Mouse (Mus musculus) hematopoietic stem cell, adult 5-6 weeks (primary cell): ENCODE measurements around the gene Rnf222. TPM values are rescaled to one million over a fixed set of nuclear protein-coding genes. Genes with fewer than 3 reads are reported as not detected.

Experiments used
- ATAC-seq, 2 experiments: fragments of 125-278 bp in 1 of 2; replicated peaks in 1 of 2; 2 replicates each; pipeline ENCODE4 v1.8.0; 2016 to 2017; ENCODE audit warnings: inconsistent platforms in 2 of 2, mild to moderate bottlenecking in 2 of 2, moderate number of reproducible peaks in 2 of 2, low read depth in 1 of 2, moderate TSS enrichment in 1 of 2; ENCODE audit not compliant: low FRiP score in 2 of 2, poor library complexity in 2 of 2, severe bottlenecking in 2 of 2, insufficient read depth in 1 of 2, low TSS enrichment in 1 of 2
- total RNA-seq: library from RNA; stranded (forward); fragments of 172-1452, 232-1000 nt; gene quantifications from 2 replicates; pipeline ENCODE4 v1.2.3, GENCODE M21; 2017

Gene Rnf222
- total RNA-seq, 1 experiment from 2014 or later = not detected

DNA sequence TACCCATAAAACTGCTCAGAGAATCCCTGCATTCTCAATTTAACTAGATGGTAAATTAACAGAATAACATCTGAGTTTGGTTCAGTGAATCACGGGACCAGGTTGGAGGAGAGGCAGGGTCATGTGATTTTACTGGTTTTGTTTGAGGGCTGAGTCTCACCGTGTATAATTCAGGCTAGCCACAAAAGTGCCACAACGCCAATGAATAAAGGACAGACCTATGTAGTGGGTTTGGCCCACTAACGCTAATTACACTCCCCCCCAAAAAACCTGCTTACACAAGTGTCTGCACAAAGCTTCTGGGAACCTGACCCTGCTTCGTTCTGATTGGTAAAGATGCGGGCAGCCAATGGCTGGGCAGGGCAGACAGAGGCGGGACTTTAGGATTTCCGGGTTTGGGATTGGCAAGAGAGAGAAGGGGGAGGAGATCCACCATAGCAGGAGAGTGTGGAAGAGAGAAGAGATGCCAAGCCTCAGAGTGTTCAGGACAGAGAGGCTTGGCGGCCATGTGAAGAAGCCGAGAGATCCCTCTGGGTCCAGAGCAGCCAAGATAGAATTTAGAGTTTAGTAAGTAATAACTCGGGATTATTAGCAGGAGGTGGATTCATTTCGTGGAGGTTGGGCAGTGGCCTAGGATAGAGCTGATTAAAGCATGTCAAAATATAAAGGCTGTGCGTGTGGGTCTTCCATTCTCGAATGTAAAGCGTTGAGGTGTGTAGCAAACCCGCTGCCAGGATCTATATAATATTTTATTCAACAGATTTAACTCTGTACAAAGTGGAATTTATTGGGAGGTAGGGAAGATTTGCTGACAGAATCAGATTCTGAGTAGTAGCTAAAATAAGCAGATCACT is 51.3 kb downstream of the Rnf222 start:
- ATAC-seq = peak; percentile 96 to 99

DNA sequence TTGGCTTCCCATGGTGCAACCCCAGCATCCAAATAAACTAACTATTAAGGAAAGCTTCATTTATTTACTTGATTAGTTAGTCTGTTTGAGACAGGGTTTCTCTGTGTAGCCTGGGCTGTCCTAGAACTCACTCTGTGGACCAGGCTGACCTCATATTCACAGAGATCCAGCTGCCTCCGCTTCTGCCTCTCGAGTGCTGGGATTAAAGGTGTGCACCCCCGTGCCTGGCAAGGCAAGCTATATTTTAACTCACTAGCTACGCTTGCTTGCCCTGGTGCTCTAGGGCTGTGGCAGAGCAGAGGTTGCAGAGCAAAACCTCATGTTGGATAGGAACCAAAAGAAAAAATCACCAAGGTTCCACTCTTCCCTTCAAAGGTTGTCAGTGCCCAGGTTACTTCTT is 52.2 kb downstream of the Rnf222 start:
- ATAC-seq = no peak

DNA sequence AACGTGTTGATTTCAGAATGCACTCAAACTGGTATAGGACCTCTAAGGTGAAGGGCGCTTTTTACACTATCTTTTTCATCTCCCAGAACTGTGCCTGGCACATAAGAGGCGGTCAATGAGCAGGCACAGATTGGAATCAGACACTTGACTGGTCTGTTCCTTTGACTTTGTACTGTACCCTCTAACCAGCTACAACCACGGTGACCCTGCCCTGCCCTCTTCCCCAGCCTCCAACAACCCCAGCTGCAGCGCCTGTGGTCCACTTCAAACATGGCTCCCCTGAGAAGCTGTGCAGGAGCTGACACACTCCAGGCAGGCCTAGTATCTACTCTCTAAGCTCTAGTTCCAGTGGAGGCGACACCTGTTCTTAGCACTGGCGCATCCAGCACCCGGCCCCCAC is 54.4 kb downstream of the Rnf222 start:
- ATAC-seq = no peak

DNA sequence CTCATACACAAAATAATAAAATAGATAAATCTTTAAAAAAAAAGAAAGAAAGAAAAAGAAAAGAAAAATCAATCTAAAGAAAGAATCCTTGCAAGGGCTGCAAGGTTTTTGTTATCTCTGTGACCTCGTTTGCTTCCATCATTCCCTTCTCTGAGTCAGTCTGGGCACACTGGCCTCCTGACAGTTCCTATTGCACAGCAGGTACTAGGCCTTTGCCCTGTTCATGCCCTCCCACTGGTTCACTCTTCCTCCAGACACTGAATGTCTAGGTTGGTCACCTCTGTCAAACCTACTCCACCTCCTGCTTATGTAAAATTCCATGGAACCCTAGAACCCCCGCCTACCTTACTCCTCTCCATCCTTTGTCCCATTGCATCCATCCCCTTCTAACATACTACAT is 56.9 kb downstream of the Rnf222 start:
- ATAC-seq = no peak

Other genes starting within 250 kb of the Rnf222 start
- gene Myh10, start 197.0 kb upstream of the Rnf222 start, total RNA-seq = 7.9 and 8.8 TPM in 2 replicates
- 51.2 and 73.3 TPM in 2 replicates for gene Ndel1, start 16.7 kb upstream of the Rnf222 start, total RNA-seq
- gene Rpl26, start 13.0 kb downstream of the Rnf222 start, total RNA-seq = 6,451 and 7,582 TPM in 2 replicates
- not detected in 2 replicates for gene Odf4, start 38.5 kb downstream of the Rnf222 start, total RNA-seq
- 0.81 and 1.8 TPM in 2 replicates for gene Arhgef15, start 68.9 kb downstream of the Rnf222 start, total RNA-seq
- gene Slc25a35, start 79.6 kb downstream of the Rnf222 start, total RNA-seq = 2.3 and 2.4 TPM in 2 replicates
- 40.1 and 44.5 TPM in 2 replicates for gene Rangrf, start 86.6 kb downstream of the Rnf222 start, total RNA-seq
- gene Pfas, start 119.9 kb downstream of the Rnf222 start, total RNA-seq = 34.5 and 39.2 TPM in 2 replicates
- gene Ctc1, start 127.4 kb downstream of the Rnf222 start, total RNA-seq = 21.9 and 40.1 TPM in 2 replicates
- 56.2 and 69.2 TPM in 2 replicates for gene Aurkb, start 157.1 kb downstream of the Rnf222 start, total RNA-seq
- 5.2 and 6.7 TPM in 2 replicates for gene Borcs6, start 171.2 kb downstream of the Rnf222 start, total RNA-seq
- gene Tmem107, start 182.3 kb downstream of the Rnf222 start, total RNA-seq = 22.0 and 39.1 TPM in 2 replicates
- 20.9 and 22.5 TPM in 2 replicates for gene Vamp2, start 199.9 kb downstream of the Rnf222 start, total RNA-seq
- 33.6 and 42.1 TPM in 2 replicates for gene Per1, start 206.7 kb downstream of the Rnf222 start, total RNA-seq
- not detected in 2 replicates for gene Hes7, start 231.9 kb downstream of the Rnf222 start, total RNA-seq
- gene 9130213A22Rik, start 234.0 kb downstream of the Rnf222 start, total RNA-seq = not detected in 2 replicates
- gene Aloxe3, start 237.3 kb downstream of the Rnf222 start, total RNA-seq = not detected in 2 replicates